Mouse (Mus musculus) thymus, postnatal 36 days (tissue): ENCODE measurements around the gene Abraxas1.
A peak's percentile ranks its signal among the peaks of the same experiment; 100 is the strongest.

Source experiments
- DNase-seq, 2 experiments: peaks; one replicate each; pipeline ENCODE4 v3.0.0; 2022; ENCODE audit warnings: mixed read lengths in 2 of 2

Abraxas1 gene

DNA sequence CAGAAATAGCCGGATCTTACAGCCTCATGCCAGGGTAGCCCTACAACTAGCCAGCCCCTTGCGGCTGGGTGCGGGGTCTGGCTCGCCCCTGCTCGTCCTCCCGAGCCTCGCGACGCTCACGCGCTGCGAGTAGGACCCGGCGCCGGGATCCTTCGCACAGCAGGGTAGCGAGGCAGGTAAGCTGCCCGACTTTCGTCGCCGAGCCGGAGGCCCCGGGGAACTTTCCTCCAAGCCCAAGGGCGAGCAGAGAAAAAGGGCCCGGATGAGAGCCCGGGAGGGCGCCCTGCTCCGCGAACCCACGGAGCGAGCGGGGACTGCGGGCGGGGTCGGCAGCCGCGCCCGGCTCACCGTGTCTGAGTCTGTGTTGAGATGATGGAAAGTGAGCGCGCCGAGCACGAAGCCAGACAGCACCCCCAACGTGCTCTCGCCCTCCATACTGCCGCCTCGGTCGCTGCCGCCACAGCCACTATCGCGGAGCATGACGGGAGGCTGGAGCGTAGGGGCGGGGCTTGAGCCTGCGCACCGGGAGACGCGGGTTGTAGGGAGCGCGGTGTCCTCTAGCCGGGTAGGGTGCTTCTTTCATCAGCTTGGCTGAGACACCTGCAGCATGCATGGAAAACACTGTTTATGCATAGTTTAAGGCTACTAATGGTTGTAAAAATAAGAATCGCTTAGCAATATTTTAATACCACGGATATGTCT lies at the start of gene Abraxas1:
Abraxas1 (minus strand) TSS at position 483 of the 702 bp plus-strand sequence.
- peak; percentile 92 for DNase-seq

DNA sequence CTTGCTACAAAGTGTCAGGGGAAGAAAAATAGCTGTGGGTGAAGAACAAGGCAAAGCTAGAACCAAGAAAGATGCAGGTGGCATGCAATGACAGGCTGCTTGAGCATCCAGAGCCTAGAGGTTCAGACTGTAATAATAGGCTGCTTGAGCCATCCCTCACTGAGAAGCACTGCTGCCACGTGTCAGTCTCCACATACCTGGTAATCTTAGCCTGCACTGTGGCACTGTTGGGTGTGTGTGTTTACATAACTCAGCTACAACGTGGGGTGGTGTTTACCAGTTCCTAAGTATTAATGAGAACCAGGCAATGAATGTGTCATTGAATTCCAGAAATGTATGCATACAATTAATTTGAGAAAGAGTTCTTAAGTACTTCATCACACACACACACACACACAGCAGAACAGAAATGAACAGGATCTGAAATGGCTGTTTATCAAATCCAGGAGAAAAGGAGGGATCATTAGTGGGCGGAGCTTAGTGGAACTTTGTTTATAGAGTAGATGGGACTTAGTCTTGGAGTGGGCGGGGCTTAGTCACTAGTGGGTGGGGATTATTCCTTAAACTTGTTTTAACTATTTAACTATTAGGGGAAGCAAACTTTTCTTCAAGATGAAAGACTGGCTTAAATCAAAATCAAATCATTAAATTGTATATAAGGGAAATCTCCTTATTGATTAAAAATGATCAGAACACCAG lies 48.6 kb upstream of the Abraxas1 start:
- no peak for DNase-seq

DNA sequence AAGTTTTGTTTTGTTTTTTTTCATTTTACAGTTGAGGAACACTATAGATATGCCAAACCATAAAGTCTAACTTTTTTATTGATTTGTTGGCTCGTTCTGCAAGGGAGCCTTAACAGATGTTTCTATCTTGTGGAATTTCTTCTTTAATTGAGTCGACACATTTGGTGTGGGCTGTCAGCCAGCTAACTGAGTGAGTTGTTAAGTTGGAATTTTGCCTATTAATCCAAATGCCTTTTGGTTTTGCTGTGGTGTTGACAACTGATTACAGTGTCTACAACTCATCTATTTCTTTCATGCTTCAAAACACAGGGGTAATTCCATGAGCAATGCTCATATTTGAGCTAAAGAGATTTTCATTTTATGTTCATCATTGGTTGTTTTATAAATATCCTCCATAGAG lies 45.4 kb upstream of the Abraxas1 start:
- DNase-seq = no peak

DNA sequence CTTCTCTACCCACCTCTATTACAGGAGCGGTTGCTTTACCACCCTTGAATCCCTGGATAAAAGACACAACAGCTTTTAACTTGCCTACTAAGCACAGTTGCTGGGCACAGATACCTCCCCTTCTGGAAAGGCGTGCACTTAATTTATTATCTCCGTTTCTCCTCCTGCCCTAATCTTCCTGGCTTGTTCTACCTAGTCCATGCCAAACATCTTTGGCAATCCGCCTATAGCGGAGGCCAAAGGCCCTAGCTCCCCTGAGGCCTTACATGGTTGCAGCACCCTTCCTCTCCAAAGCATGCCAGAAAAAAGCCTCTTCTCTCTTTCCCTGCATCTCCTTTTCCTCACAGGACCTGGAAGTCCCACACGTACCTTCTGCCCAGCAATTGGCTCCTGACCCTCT lies 43.7 kb upstream of the Abraxas1 start:
- DNase-seq = no peak

GRCm38 (mm10) chr5:100863091-100863490 lies 42.3 kb upstream of the Abraxas1 start:
- DNase-seq = no peak

DNA sequence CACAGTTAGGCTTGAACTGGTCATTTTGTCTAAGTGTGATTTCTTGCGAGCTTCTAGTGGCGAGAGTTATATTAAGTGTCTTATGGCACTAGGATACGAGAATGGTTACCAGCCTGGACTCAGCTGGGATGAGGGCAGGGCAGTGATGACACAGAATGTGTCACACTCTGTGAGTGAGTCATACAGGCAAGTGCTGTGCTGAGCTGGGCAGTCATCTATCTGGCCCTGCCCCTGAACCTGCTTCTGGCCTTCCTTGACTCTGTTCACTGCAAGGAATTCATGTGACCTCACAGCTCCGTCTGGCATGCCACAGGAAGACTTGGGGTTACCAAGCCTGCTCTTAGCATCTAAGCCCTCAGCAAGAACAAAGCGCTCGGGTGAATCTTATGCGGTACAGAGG lies 41.0 kb upstream of the Abraxas1 start:
- DNase-seq = no peak

GRCm38 (mm10) chr5:100861140-100861539 lies 40.4 kb upstream of the Abraxas1 start:
- DNase-seq = no peak

DNA sequence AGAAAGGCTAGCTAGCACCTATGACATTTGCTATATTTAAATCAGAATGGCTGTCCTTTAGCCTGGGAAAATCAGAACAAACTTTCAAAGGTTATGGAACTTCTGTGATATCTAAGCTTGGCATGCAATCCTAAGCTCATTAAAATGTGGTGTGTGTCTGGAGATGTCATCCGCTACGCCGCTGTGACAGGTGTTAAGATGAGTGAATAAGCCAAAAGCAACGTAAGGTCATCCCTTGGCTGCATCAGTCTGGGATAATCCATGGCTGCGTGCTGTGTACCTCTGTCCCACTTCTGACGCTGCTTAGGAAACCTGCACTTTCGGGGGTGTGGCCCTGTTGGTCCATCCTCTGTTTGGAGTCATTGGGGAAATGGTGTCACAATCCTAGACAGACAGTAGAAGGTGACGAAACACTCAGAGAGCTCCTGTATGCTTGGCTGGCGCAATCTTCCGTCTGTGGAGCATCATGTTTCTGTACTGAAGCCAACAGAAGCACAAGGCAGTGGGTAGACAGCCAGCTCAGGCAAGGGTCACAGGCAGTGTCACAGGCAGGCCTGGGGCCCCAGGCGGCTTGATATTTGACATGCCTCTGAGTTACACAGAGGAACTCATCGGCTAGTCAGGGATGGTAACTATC lies 39.8 kb upstream of the Abraxas1 start:
- DNase-seq = no peak

GRCm38 (mm10) chr5:100856552-100856951 lies 35.8 kb upstream of the Abraxas1 start:
- DNase-seq = peak; percentile 40 to 54

- DNase-seq = no peak
Measured at GRCm38 (mm10) chr5:100853963-100854362, 33.2 kb upstream of the Abraxas1 start.

GRCm38 (mm10) chr5:100847143-100847542 lies 26.4 kb upstream of the Abraxas1 start:
- DNase-seq = no peak

- DNase-seq = no peak
Measured at GRCm38 (mm10) chr5:100846599-100846920, 25.8 kb upstream of the Abraxas1 start.

GRCm38 (mm10) chr5:100845848-100846598 lies 25.3 kb upstream of the Abraxas1 start:
- DNase-seq = peak; percentile 52 to 62

GRCm38 (mm10) chr5:100845485-100845847 lies 24.7 kb upstream of the Abraxas1 start, which contains the start of gene Gpat3:
Gpat3 (plus strand) TSS chr5:100845713.
- DNase-seq = peak; percentile 11 to 14

DNA sequence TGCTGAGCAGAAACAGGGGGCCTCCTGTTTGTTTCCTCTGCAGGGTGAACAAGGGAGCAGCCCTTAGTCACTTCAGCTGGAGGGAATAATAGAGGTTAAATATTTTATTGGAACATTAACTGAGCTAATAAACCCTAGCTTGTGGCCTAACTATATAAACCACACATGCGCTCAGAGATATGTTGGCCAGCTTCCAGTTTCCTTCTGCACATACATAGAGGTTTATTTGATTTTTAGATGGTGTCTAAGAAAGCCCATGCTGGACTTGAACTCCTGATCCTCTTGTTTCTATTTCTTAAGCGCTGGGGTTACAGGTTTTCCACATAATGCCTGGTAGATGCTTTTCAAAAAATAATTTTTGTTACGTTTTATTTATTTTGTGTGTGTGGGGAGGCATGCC lies 23.7 kb upstream of the Abraxas1 start:
- DNase-seq = no peak

DNA sequence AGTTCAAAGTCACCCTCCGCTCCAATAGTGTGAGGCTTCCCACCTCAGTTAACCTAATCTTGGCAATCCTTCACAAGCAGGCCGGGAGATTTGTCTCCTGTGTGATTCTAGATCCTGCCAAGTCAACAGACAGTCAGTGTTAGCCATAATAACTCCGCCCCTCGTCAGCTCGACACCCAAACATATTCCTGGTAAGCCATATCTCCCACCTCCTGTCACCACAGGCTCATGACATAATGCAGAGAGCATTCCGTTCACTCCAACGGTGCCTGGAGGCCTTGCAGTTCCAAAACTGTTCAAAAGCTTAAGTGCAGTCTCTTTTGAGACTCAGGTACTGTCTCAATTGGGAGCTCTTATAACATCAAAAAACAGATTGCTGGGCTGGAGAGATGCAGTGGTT lies 17.1 kb upstream of the Abraxas1 start:
- no peak for DNase-seq

DNA sequence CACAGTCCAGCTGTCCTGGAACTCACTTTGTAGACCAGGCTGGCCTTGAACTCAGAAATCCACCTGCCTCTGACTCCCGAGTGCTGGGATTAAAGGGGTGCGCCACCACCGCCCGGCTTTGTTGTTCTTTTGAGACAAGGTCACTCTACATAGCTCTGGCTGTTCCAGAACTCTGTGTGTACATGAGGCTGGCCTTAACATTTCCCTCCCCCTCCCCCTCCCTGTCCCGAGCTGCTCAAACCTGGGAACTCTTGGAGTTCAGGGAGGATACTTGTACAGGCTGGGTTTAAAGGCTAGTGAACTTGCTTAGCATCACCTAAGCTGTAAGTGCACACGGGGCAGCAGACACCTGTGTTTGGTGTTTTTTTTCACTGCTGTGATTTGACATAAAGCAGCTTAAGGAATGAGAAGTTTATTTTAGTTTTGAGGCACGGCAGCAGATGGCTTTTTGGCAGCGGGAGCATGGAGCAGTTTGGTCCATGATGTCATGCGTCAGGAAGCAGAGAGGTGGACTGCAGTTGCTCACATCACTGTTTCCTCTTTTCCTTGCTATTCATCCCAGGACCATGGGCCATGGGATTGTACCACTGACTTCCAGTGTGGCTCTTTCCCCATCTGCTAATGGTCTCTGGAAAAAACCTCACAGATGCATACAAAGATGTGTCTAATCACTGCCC lies 15.2 kb upstream of the Abraxas1 start:
- no peak for DNase-seq

- DNase-seq = no peak
Measured at GRCm38 (mm10) chr5:100833841-100834240, 13.1 kb upstream of the Abraxas1 start.

GRCm38 (mm10) chr5:100832680-100833079 lies 11.9 kb upstream of the Abraxas1 start:
- DNase-seq = no peak

GRCm38 (mm10) chr5:100828701-100829100 lies 7.9 kb upstream of the Abraxas1 start:
- DNase-seq = no peak

- no peak for DNase-seq
Measured at GRCm38 (mm10) chr5:100826531-100826930, 5.8 kb upstream of the Abraxas1 start.

GRCm38 (mm10) chr5:100825975-100826374 lies 5.2 kb upstream of the Abraxas1 start:
- DNase-seq = peak in 1 of 2 experiments; percentile 20

DNA sequence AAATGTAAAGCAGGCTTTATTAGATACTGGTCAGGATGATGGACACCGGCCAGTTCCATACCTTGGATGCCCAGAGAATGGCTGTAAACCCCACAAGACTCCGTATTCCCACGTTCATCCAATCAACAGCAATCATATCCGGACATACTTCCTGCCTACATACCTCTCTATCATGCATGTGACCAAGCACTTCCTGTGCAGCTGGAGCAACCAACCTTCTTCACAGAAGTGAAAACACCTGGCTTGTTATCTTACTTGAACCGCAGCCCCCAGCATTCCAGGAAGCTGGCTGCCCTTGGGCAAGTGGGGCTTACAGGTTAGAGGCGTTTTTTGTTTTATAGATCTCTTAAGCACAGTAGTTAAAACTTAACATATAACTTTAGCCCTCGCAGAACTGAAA lies 2.1 kb upstream of the Abraxas1 start:
- peak; percentile 17 to 57 for DNase-seq
